Mouse (Mus musculus) G1E (cell line): ENCODE results near the gene Tspan8.

Source experiments
- CTCF ChIP-seq: IDR thresholded peaks from 2 replicates; pipeline ENCODE4 v1.5.1; 2012; ENCODE audit warnings: low read depth, low read length, inconsistent platforms, mixed read lengths
- GATA1 ChIP-seq: IDR thresholded peaks from 2 replicates; pipeline ENCODE4 v1.6.1; 2012; ENCODE audit warnings: borderline replicate concordance, low read length, inconsistent platforms, mixed read lengths
- GATA2 ChIP-seq: IDR thresholded peaks from 2 replicates; pipeline ENCODE4 v1.6.1; 2012; ENCODE audit warnings: low read depth, low read length, inconsistent platforms, borderline replicate concordance
- POLR2AphosphoS5 ChIP-seq: IDR thresholded peaks from 2 replicates; pipeline ENCODE4 v1.6.1; 2012; ENCODE audit warnings: low read depth, low read length, inconsistent platforms; ENCODE audit not compliant: insufficient replicate concordance
- TAL1 ChIP-seq: conservative IDR thresholded peaks from 2 replicates; pipeline ENCODE4 v1.6.1; 2012; ENCODE audit warnings: low read depth, low read length, inconsistent platforms, mixed read lengths

DNA sequence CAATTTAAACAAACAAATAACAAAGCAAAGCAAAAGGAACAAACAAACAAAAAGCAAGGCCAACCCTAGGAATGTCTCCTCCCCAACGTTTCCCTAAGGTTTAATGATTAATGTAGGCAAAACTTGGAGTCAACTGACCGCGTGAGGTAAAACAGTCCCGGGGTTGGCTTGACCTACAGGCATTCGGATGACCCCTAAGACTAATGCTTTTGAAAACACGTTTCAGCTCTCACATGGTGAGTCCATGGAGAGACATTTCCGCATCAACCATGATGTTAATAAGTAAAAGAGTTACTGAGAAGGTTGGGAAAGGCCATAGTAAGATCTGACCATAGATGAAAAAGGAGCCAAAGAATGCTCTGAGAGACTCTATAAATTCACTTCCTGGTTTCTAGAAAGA, 7.5 kb upstream of the Tspan8 start:
- TF ChIP-seq GATA2 (no peak), CTCF (no peak), GATA1 (no peak), POLR2AphosphoS5 (no peak), TAL1 (no peak)
